ENCODE assay signal across 20 mouse cellular contexts in the genomic region with DNA sequence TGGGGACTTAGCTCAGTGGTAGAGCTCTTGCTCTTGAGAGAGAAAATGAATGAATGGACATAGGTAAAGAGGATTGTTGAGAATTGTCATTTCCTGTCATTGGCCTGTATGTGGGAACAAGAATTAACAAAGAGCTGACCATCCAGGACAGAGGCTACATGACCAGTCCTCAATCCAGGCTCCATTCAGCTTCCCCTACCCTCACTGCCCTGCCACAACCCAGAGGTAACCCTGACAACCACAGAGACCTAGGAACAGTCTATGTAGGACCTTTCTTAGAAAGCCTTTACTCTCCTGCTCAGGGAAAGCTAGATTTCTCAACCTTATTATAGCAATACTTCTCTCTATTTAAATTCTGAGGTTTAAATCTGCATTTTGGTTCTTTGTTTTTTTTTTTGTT. TPM values are rescaled to one million over a fixed set of nuclear protein-coding genes. Genes with fewer than 3 reads are reported as not detected.
A peak's percentile ranks its signal among the peaks of the same experiment; 100 is the strongest.
DNase-seq lines count a peak whose midpoint lies in the region; ATAC-seq and TF ChIP-seq lines count a peak whose summit lies in the region.
"Had no signal": no experiment of that assay in that cellular context is flagged by ENCODE, and none has a peak within 500 bp of the region (broad histone marks: within the 10 kb centered on the region; RNA-seq: fewer than 3 reads in every experiment).

No protein-coding gene starts in this region.

- H3K4me3 ChIP-seq in midbrain, embryonic 11.5 days (ENCODE audit: low read depth, low read length) = no peak overlapping the region
- H3K4me3 ChIP-seq in midbrain, embryonic 13.5 days (replicated peaks) = no peak overlapping the region
- peak overlapping the region; percentile 80 for H3K4me3 ChIP-seq in bone marrow, adult 2 months (replicated peaks; ENCODE audit: control insufficient read depth, low read depth, low read length)
- H3K4me3 ChIP-seq in liver, embryonic 15.5 days (replicated peaks) = no peak overlapping the region
- H3K4me3 ChIP-seq: heart, embryonic 10.5 days; hindbrain, embryonic 13.5 days; intestine, embryonic 15.5 days; kidney, embryonic 15.5 days had no signal

- TF ChIP-seq POLR2A in bone marrow, adult 2 months (IDR thresholded peaks at IDR 0.05; ENCODE audit: borderline replicate concordance, control insufficient read depth, low read depth, low read length) = no peak

- ATAC-seq in midbrain, embryonic 11.5 days (ENCODE audit: low FRiP score) = no peak
- no peak for ATAC-seq in midbrain, embryonic 13.5 days
- no peak for ATAC-seq in liver, embryonic 15.5 days (ENCODE audit: insufficient read depth)
- ATAC-seq: intestine, embryonic 15.5 days had no signal

- H3K9ac ChIP-seq in midbrain, embryonic 11.5 days (ENCODE audit: low read length) = no peak overlapping the region
- no peak overlapping the region for H3K9ac ChIP-seq in midbrain, embryonic 13.5 days (replicated peaks)
- no peak overlapping the region for H3K9ac ChIP-seq in liver, embryonic 15.5 days
- H3K9ac ChIP-seq: hindbrain, embryonic 13.5 days; intestine, embryonic 15.5 days; kidney, embryonic 15.5 days; lung, embryonic 14.5 days had no signal

- no peak overlapping the region for H3K27ac ChIP-seq in midbrain, embryonic 11.5 days (ENCODE audit: low read depth, low read length)
- H3K27ac ChIP-seq in midbrain, embryonic 13.5 days = no peak overlapping the region
- H3K27ac ChIP-seq in bone marrow, adult 2 months (ENCODE audit: control insufficient read depth, insufficient read depth, low read depth, low read length, poor library complexity) = peak overlapping the region; percentile 69; the same call in 1 of the 2 replicates
- peak overlapping the region; percentile 24; the same call in 1 of the 2 replicates for H3K27ac ChIP-seq in liver, embryonic 15.5 days (replicated peaks)
- H3K27ac ChIP-seq: heart, embryonic 10.5 days; hindbrain, embryonic 13.5 days; intestine, embryonic 15.5 days; kidney, embryonic 15.5 days had no signal

- DNase-seq in midbrain, embryonic 11.5 days (ENCODE audit: low spot score, missing footprints) = peak; percentile 83
- no peak for DNase-seq in urinary bladder, adult 2 months (ENCODE audit: low spot score)
- no peak for DNase-seq in cerebellum, adult 11-12 months
- DNase-seq in heart, adult 18-20 months = no peak
- DNase-seq: adrenal gland, postnatal 14 days; cerebellum, postnatal 10 days; gastrocnemius, postnatal 14 days; heart, postnatal 10 days; layer of hippocampus, postnatal 36 days; lung, embryonic 14.5 days; right cerebral cortex, postnatal 4 days; thymus, adult 18-20 months had no signal

- H3K4me1 ChIP-seq in midbrain, embryonic 11.5 days (ENCODE audit: control insufficient read depth, insufficient read depth, low read length) = no peaks in the 10 kb centered on the region
- 0 out of 2 replicates have a peak, but pooled peaks cover 3% of the 10 kb centered on the region for H3K4me1 ChIP-seq in midbrain, embryonic 13.5 days (replicated peaks)
- H3K4me1 ChIP-seq in bone marrow, adult 2 months (ENCODE audit: control insufficient read depth, insufficient read depth, low read length) = peaks cover 4% of the 10 kb centered on the region; the same call in 1 of the 2 replicates
- peaks cover 16% of the 10 kb centered on the region for H3K4me1 ChIP-seq in liver, embryonic 15.5 days (replicated peaks)
- H3K4me1 ChIP-seq: heart, embryonic 10.5 days; hindbrain, embryonic 13.5 days; intestine, embryonic 15.5 days had no signal

- no peak overlapping the region for H3K4me2 ChIP-seq in midbrain, embryonic 11.5 days
- H3K4me2 ChIP-seq in midbrain, embryonic 13.5 days (replicated peaks) = no peak overlapping the region
- H3K4me2 ChIP-seq in liver, embryonic 15.5 days = peak overlapping the region; percentile 25
- H3K4me2 ChIP-seq: hindbrain, embryonic 13.5 days; intestine, embryonic 15.5 days; kidney, embryonic 15.5 days; lung, embryonic 14.5 days had no signal

- TF ChIP-seq CTCF in bone marrow, adult 2 months (IDR thresholded peaks at IDR 0.05; ENCODE audit: control insufficient read depth, insufficient read depth, low read length) = no peak

- no peaks in the 10 kb centered on the region for H3K36me3 ChIP-seq in midbrain, embryonic 11.5 days (ENCODE audit: control insufficient read depth, insufficient read depth, low read length)
- peaks cover 6% of the 10 kb centered on the region; the same call in 1 of the 2 replicates for H3K36me3 ChIP-seq in midbrain, embryonic 13.5 days
- no peaks in the 10 kb centered on the region for H3K36me3 ChIP-seq in liver, embryonic 15.5 days (replicated peaks)
- H3K36me3 ChIP-seq: heart, embryonic 10.5 days; hindbrain, embryonic 13.5 days; intestine, embryonic 15.5 days; kidney, embryonic 15.5 days had no signal

- no peaks in the 10 kb centered on the region for H3K9me3 ChIP-seq in midbrain, embryonic 11.5 days (ENCODE audit: control insufficient read depth, low read length)
- H3K9me3 ChIP-seq in midbrain, embryonic 13.5 days = no peaks in the 10 kb centered on the region
- no peaks in the 10 kb centered on the region for H3K9me3 ChIP-seq in liver, embryonic 15.5 days (replicated peaks)
- H3K9me3 ChIP-seq: heart, embryonic 10.5 days; hindbrain, embryonic 13.5 days; intestine, embryonic 15.5 days; kidney, embryonic 15.5 days had no signal

- no peaks in the 10 kb centered on the region for H3K27me3 ChIP-seq in midbrain, embryonic 11.5 days (ENCODE audit: control insufficient read depth, insufficient read depth, low read length)
- no peaks in the 10 kb centered on the region for H3K27me3 ChIP-seq in midbrain, embryonic 13.5 days
- no peaks in the 10 kb centered on the region for H3K27me3 ChIP-seq in liver, embryonic 15.5 days
- H3K27me3 ChIP-seq: hindbrain, embryonic 13.5 days; intestine, embryonic 15.5 days; kidney, embryonic 15.5 days had no signal

RNA-seq across cellular contexts. Expression of gene Evi2b, which starts 2.8 kb away (rescaled TPM):
- polyA plus RNA-seq in midbrain, embryonic 11.5 days (2014; fragmentation: Nextera tagmentation; extraction: Ambion mirVana) = 0.22 and 0.51 TPM in 2 replicates
- 0.19 TPM in 1 of 2 replicates, not detected in the other for polyA plus RNA-seq in midbrain, embryonic 13.5 days (2015; fragmentation: Nextera tagmentation; extraction: Ambion mirVana)
- polyA plus RNA-seq in bone marrow, adult 2 months (2011; ENCODE audit: insufficient read depth, insufficient read length, low replicate concordance, missing spikeins) = 28.7 and 78.8 TPM in 2 replicates
- polyA plus RNA-seq in liver, embryonic 15.5 days (2015; fragmentation: Nextera tagmentation; extraction: Ambion mirVana) = 4.8 and 5.2 TPM in 2 replicates
- 6.5 and 8.9 TPM in 2 replicates for polyA plus RNA-seq in urinary bladder, adult 2 months (2012; rRNA removed)
- 1 to 10 TPM in 1 of 2 experiments, under 1 TPM in 1; 0.30 to 2.2 TPM for total RNA-seq in heart, adult 18-20 months (2021)
- polyA plus RNA-seq: hindbrain, embryonic 13.5 days had no signal

RNA-seq across cellular contexts. Expression of gene Evi2, which starts 9.6 kb away (rescaled TPM):
- polyA plus RNA-seq in midbrain, embryonic 11.5 days (2014; fragmentation: Nextera tagmentation; extraction: Ambion mirVana) = 0.83 and 0.84 TPM in 2 replicates
- 0.62 and 1.1 TPM in 2 replicates for polyA plus RNA-seq in midbrain, embryonic 13.5 days (2015; fragmentation: Nextera tagmentation; extraction: Ambion mirVana)
- 3.6 and 12.0 TPM in 2 replicates for polyA plus RNA-seq in bone marrow, adult 2 months (2011; ENCODE audit: insufficient read depth, insufficient read length, low replicate concordance, missing spikeins)
- polyA plus RNA-seq in liver, embryonic 15.5 days (2015; fragmentation: Nextera tagmentation; extraction: Ambion mirVana) = 0.75 and 0.82 TPM in 2 replicates
- polyA plus RNA-seq in urinary bladder, adult 2 months (2012; rRNA removed) = 0.50 TPM in 2 replicates
- not detected for total RNA-seq in heart, adult 18-20 months (2021)
- total RNA-seq: adrenal gland, postnatal 14 days had no signal

RNA-seq across cellular contexts. Expression of gene Evi2a, which starts 9.6 kb away (rescaled TPM):
- polyA plus RNA-seq in midbrain, embryonic 11.5 days (2014; fragmentation: Nextera tagmentation; extraction: Ambion mirVana) = 3.0 and 4.6 TPM in 2 replicates
- polyA plus RNA-seq in midbrain, embryonic 13.5 days (2015; fragmentation: Nextera tagmentation; extraction: Ambion mirVana) = 2.1 and 3.1 TPM in 2 replicates
- 5.4 and 13.1 TPM in 2 replicates for polyA plus RNA-seq in bone marrow, adult 2 months (2011; ENCODE audit: insufficient read depth, insufficient read length, low replicate concordance, missing spikeins)
- polyA plus RNA-seq in liver, embryonic 15.5 days (2015; fragmentation: Nextera tagmentation; extraction: Ambion mirVana) = 5.9 and 6.3 TPM in 2 replicates
- 13.6 and 15.8 TPM in 2 replicates for polyA plus RNA-seq in urinary bladder, adult 2 months (2012; rRNA removed)
- total RNA-seq in heart, adult 18-20 months (2021) = 1 to 10 TPM; 1.5 to 1.6 TPM

RNA-seq across cellular contexts. Expression of gene Omg, which starts 16.9 kb away (rescaled TPM):
- polyA plus RNA-seq in midbrain, embryonic 11.5 days (2014; fragmentation: Nextera tagmentation; extraction: Ambion mirVana) = 1.9 TPM in 2 replicates
- 2.6 and 3.3 TPM in 2 replicates for polyA plus RNA-seq in midbrain, embryonic 13.5 days (2015; fragmentation: Nextera tagmentation; extraction: Ambion mirVana)
- 0.43 and 1.6 TPM in 2 replicates for polyA plus RNA-seq in bone marrow, adult 2 months (2011; ENCODE audit: insufficient read depth, insufficient read length, low replicate concordance, missing spikeins)
- not detected in 2 replicates for polyA plus RNA-seq in liver, embryonic 15.5 days (2015; fragmentation: Nextera tagmentation; extraction: Ambion mirVana)
- 0.06 and 0.07 TPM in 2 replicates for polyA plus RNA-seq in urinary bladder, adult 2 months (2012; rRNA removed)
- total RNA-seq in heart, adult 18-20 months (2021) = not detected
- total RNA-seq: gastrocnemius, postnatal 14 days; heart, postnatal 10 days; megakaryocyte-erythroid progenitor cell, adult 5-6 weeks had no signal

Comparison
In these comparisons a context has a peak if more than half of its experiments do, and no peak if none do; other contexts are left out.
1. H3K27ac ChIP-seq: peak in bone marrow, adult 2 months (single experiment) and liver, embryonic 15.5 days (single experiment); none in midbrain, embryonic 11.5 days (single experiment) and midbrain, embryonic 13.5 days (single experiment).